Mouse (Mus musculus) gastrocnemius, postnatal 4 days (tissue): ENCODE results near the gene Vamp5. TPM values are rescaled to one million over a fixed set of nuclear protein-coding genes. Genes with fewer than 3 reads are reported as not detected.

Experiments used
- DNase-seq, 2 experiments: peaks; one replicate each; pipeline ENCODE4 v3.0.0; 2021 to 2022; ENCODE audit warnings: low spot score in 2 of 2, mixed read lengths in 2 of 2
- total RNA-seq, 2 experiments: library from RNA; stranded (reverse); gene quantifications; 2 replicates each; pipeline ENCODE4 v1.2.3; 2021

Vamp5 gene
- total RNA-seq, 2 experiments from 2014 or later, result 17.5 to 21.9 TPM

- DNase-seq, result peak; percentile 79 to 87
These were observed 9.9 kb upstream of the Vamp5 start, which contains the start of gene Vamp8 for GRCm38 (mm10) chr6:72389941-72390771. TSS of gene Vamp8 (minus strand) at chr6:72390703.

- no peak for DNase-seq
These were observed 9.2 kb upstream of the Vamp5 start for GRCm38 (mm10) chr6:72389471-72389940.

GRCm38 (mm10) chr6:72388791-72389329 lies 8.6 kb upstream of the Vamp5 start:
- DNase-seq, result no peak

- no peak for DNase-seq
These were observed 8.0 kb upstream of the Vamp5 start for GRCm38 (mm10) chr6:72388266-72388665.

- DNase-seq, result no peak
These were observed 7.5 kb upstream of the Vamp5 start for GRCm38 (mm10) chr6:72387816-72388215.

- DNase-seq, result no peak
These were observed 6.3 kb upstream of the Vamp5 start for GRCm38 (mm10) chr6:72386561-72386960.

- no peak for DNase-seq
These were observed 5.0 kb upstream of the Vamp5 start for GRCm38 (mm10) chr6:72385258-72385657.

GRCm38 (mm10) chr6:72383952-72384351 lies 3.7 kb upstream of the Vamp5 start:
- DNase-seq, result no peak

- DNase-seq, result no peak
These were observed 3.0 kb upstream of the Vamp5 start for GRCm38 (mm10) chr6:72383142-72383820.

GRCm38 (mm10) chr6:72382494-72382893 lies 2.2 kb upstream of the Vamp5 start:
- DNase-seq, result no peak

- no peak for DNase-seq
These were observed 714 bp downstream of the Vamp5 start for GRCm38 (mm10) chr6:72379377-72380130.

GRCm38 (mm10) chr6:72378510-72379234 lies 1.6 kb downstream of the Vamp5 start:
- no peak for DNase-seq

GRCm38 (mm10) chr6:72374820-72375563 lies 5.3 kb downstream of the Vamp5 start:
- DNase-seq, result no peak

GRCm38 (mm10) chr6:72374206-72374605 lies 6.1 kb downstream of the Vamp5 start:
- no peak for DNase-seq

GRCm38 (mm10) chr6:72373184-72373583 lies 7.1 kb downstream of the Vamp5 start:
- no peak for DNase-seq

- DNase-seq, result no peak
These were observed 8.7 kb downstream of the Vamp5 start for GRCm38 (mm10) chr6:72371571-72371970.

- no peak for DNase-seq
These were observed 9.1 kb downstream of the Vamp5 start for GRCm38 (mm10) chr6:72371147-72371546.

- no peak for DNase-seq
These were observed 10.2 kb downstream of the Vamp5 start for GRCm38 (mm10) chr6:72370091-72370490.

GRCm38 (mm10) chr6:72369557-72369956 lies 10.7 kb downstream of the Vamp5 start:
- DNase-seq, result no peak

- DNase-seq, result no peak
These were observed 12.8 kb downstream of the Vamp5 start for GRCm38 (mm10) chr6:72367460-72367974.
